Mouse (Mus musculus): ENCODE measurements around the gene Myo1e.

- no peak for TF ChIP-seq ZC3H11A (IDR thresholded peaks at IDR 0.05; ENCODE audit: borderline replicate concordance, low read depth, low read length)
- TF ChIP-seq ZNF384 (IDR thresholded peaks at IDR 0.05; ENCODE audit: low read depth, low read length) = no peak
- TF ChIP-seq HCFC1 (IDR thresholded peaks at IDR 0.05; ENCODE audit: borderline replicate concordance, insufficient read depth, low read length) = no peak
- no peak for TF ChIP-seq CHD2 (IDR thresholded peaks at IDR 0.05; ENCODE audit: low read depth, low read length)
Measured at GRCm38 (mm10) chr9:70226359-70226758, 19.2 kb downstream of the Myo1e start.

All from ES-E14 (cell line).